Mouse (Mus musculus): Measurements from ENCODE around the gene Wdr64. TPM values are rescaled to one million over a fixed set of nuclear protein-coding genes. Genes with fewer than 3 reads are reported as not detected.

Wdr64 gene
- not detected for polyA plus RNA-seq (2015; fragmentation: Illumina TruSeq; extraction: RNeasy Lipid Tissue Mini Kit (QIAGEN cat#74804); ENCODE audit: insufficient read depth, low replicate concordance)

GRCm38 (mm10) chr1:175698293-175698692 is at the start of gene Wdr64:
TSS of gene Wdr64 (plus strand) at chr1:175698593.

GRCm38 (mm10) chr1:175692246-175692996 is 6.0 kb upstream of the Wdr64 start, which contains the start of the genes Opn3 and Chml:
TSS of gene Opn3 (minus strand) at chr1:175692776.
TSS of gene Chml (minus strand) at chr1:175692901.

Other genes with a start within 250 kb of the Wdr64 start
- 0.50 TPM for gene Rgs7, start 206.1 kb upstream of the Wdr64 start, polyA plus RNA-seq (2015; fragmentation: Illumina TruSeq; extraction: RNeasy Lipid Tissue Mini Kit (QIAGEN cat#74804); ENCODE audit: insufficient read depth, low replicate concordance)
- 126 TPM for gene Kmo, start 78.2 kb upstream of the Wdr64 start, polyA plus RNA-seq (2015; fragmentation: Illumina TruSeq; extraction: RNeasy Lipid Tissue Mini Kit (QIAGEN cat#74804); ENCODE audit: insufficient read depth, low replicate concordance)
- 140 TPM for gene Fh1, start 73.0 kb upstream of the Wdr64 start, polyA plus RNA-seq (2015; fragmentation: Illumina TruSeq; extraction: RNeasy Lipid Tissue Mini Kit (QIAGEN cat#74804); ENCODE audit: insufficient read depth, low replicate concordance)
- 1.1 TPM for gene Opn3, start 5.8 kb upstream of the Wdr64 start, polyA plus RNA-seq (2015; fragmentation: Illumina TruSeq; extraction: RNeasy Lipid Tissue Mini Kit (QIAGEN cat#74804); ENCODE audit: insufficient read depth, low replicate concordance)
- gene Chml, start 5.7 kb upstream of the Wdr64 start, polyA plus RNA-seq (2015; fragmentation: Illumina TruSeq; extraction: RNeasy Lipid Tissue Mini Kit (QIAGEN cat#74804); ENCODE audit: insufficient read depth, low replicate concordance) = 10.5 TPM
- gene Exo1, start 182.0 kb downstream of the Wdr64 start, polyA plus RNA-seq (2015; fragmentation: Illumina TruSeq; extraction: RNeasy Lipid Tissue Mini Kit (QIAGEN cat#74804); ENCODE audit: insufficient read depth, low replicate concordance) = 7.3 TPM
- not detected for gene Gm38100, start 221.7 kb downstream of the Wdr64 start, polyA plus RNA-seq (2015; fragmentation: Illumina TruSeq; extraction: RNeasy Lipid Tissue Mini Kit (QIAGEN cat#74804); ENCODE audit: insufficient read depth, low replicate concordance)

All from spleen, adult 10 weeks (tissue).